Mouse (Mus musculus) cortical plate, adult 2 months (tissue): ENCODE results near the gene Tet1.

Source experiments
- CTCF ChIP-seq: fragments of 200-500 bp; IDR thresholded peaks from 2 replicates; pipeline ENCODE4 v1.5.1; 2011; ENCODE audit warnings: mild to moderate bottlenecking, control low read depth, low read length; ENCODE audit not compliant: insufficient read depth; ENCODE audit errors: extremely low read depth
- POLR2A ChIP-seq: fragments of 200-500 bp; IDR thresholded peaks from 2 replicates; pipeline ENCODE4 v1.6.1; 2011; ENCODE audit warnings: mild to moderate bottlenecking, low read length, control low read depth; ENCODE audit not compliant: insufficient read depth; ENCODE audit errors: extremely low read depth

DNA sequence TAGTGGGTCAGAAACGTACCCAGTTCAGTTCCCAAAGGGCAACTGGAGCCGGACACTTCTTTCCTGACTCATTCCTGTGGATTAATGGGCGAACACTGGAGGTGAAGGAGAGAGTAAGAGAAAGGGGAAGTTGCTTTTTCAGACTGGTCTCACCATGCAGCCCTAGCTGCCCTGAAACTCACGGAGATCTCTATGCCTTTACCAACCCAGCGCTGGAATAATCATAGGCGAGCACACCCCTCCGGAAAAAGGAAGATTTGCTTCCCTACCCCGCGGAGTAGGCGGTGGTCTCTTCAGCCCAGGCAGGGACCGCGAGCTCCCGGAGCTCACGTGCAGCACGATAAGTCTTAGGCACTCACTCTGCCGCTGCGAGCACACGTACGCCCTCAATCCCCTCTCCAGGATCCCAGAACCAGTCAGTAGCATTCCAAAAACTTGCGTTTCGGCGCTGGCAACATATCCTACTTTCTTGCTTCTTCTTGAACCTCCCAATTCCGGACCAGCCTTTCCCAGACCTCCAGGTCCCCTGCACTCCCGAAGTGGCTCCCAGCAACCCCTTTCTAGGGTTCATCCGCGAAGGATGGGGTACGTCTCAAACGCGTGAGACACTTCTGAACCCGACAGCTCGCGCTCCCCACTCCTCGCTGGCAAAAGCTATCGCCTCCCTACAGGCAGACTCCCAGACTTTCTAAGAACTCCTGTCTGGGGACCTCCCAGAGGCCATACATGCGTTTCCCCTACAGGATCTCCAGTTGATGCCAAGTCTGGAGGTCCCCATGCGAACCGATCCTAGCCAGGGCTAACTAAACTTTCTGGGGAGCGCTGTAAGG, 22.6 kb downstream of the Tet1 start:
- TF ChIP-seq CTCF (no peak), POLR2A (no peak)
